In genomic region chr19:8718357-8718756, GRCm38 (mm10) we compare ENCODE assay signal across 9 mouse cellular contexts. TPM values are rescaled to one million over a fixed set of nuclear protein-coding genes. Genes with fewer than 3 reads are reported as not detected.
A peak's percentile ranks its signal among the peaks of the same experiment; 100 is the strongest.
DNase-seq lines count a peak whose midpoint lies in the region; ATAC-seq and TF ChIP-seq lines count a peak whose summit lies in the region.
"Had no signal": no experiment of that assay in that cellular context is flagged by ENCODE, and none has a peak within 500 bp of the region (broad histone marks: within the 10 kb centered on the region; RNA-seq: fewer than 3 reads in every experiment).

No protein-coding gene starts in this region.

- H3K4me2 ChIP-seq in heart, postnatal 0 days (ENCODE audit: low read depth, low read length) = no peak overlapping the region
- H3K4me2 ChIP-seq in midbrain, postnatal 0 days (ENCODE audit: low read depth, low read length, poor library complexity, severe bottlenecking) = no peak overlapping the region
- H3K4me2 ChIP-seq: limb, embryonic 13.5 days had no signal

- no peak for ATAC-seq in heart, postnatal 0 days (ENCODE audit: insufficient read depth, low read depth)
- no peak for ATAC-seq in midbrain, postnatal 0 days (ENCODE audit: low FRiP score)

- H3K9ac ChIP-seq in heart, postnatal 0 days (replicated peaks; ENCODE audit: low read depth, low read length) = no peak overlapping the region
- no peak overlapping the region for H3K9ac ChIP-seq in midbrain, postnatal 0 days (replicated peaks; ENCODE audit: low read length, poor library complexity, severe bottlenecking)
- H3K9ac ChIP-seq: limb, embryonic 13.5 days had no signal

- TF ChIP-seq CTCF in heart, postnatal 0 days (IDR thresholded peaks at IDR 0.05; ENCODE audit: low read depth) = peak; percentile 81
- peak; percentile 81 for TF ChIP-seq CTCF in midbrain, postnatal 0 days (IDR thresholded peaks at IDR 0.05)

- H3K27ac ChIP-seq in heart, postnatal 0 days (ENCODE audit: low read depth) = no peak overlapping the region
- no peak overlapping the region for H3K27ac ChIP-seq in heart, embryonic 10.5 days
- H3K27ac ChIP-seq in midbrain, postnatal 0 days (ENCODE audit: low read depth, low read length) = no peak overlapping the region
- H3K27ac ChIP-seq: limb, embryonic 13.5 days had no signal

- H3K4me3 ChIP-seq in heart, postnatal 0 days (ENCODE audit: low read depth, low read length) = no peak overlapping the region
- no peak overlapping the region for H3K4me3 ChIP-seq in heart, embryonic 10.5 days
- H3K4me3 ChIP-seq in midbrain, postnatal 0 days (ENCODE audit: low read depth, low read length) = no peak overlapping the region
- H3K4me3 ChIP-seq: limb, embryonic 13.5 days had no signal

- peaks cover 12% of the 10 kb centered on the region for H3K4me1 ChIP-seq in heart, postnatal 0 days (ENCODE audit: control insufficient read depth, insufficient read depth)
- peaks cover 10% of the 10 kb centered on the region for H3K4me1 ChIP-seq in heart, embryonic 10.5 days
- no peaks in the 10 kb centered on the region; the same call in 1 of the 2 replicates for H3K4me1 ChIP-seq in midbrain, postnatal 0 days (ENCODE audit: insufficient read depth, low read length)

- H3K36me3 ChIP-seq in heart, postnatal 0 days (replicated peaks; ENCODE audit: control insufficient read depth, insufficient read depth, low read length) = no peaks in the 10 kb centered on the region
- no peaks in the 10 kb centered on the region for H3K36me3 ChIP-seq in heart, embryonic 10.5 days
- no peaks in the 10 kb centered on the region for H3K36me3 ChIP-seq in midbrain, postnatal 0 days (ENCODE audit: insufficient read depth, low read length)
- H3K36me3 ChIP-seq: limb, embryonic 13.5 days had no signal

- TF ChIP-seq EP300 in heart, postnatal 0 days (IDR thresholded peaks at IDR 0.05; ENCODE audit: low read depth) = no peak

- WGBS in heart, postnatal 0 days = 76% methylated on average over 3 of the region's 3 CpGs
- 68% methylated on average over 3 of the region's 3 CpGs for WGBS in heart, embryonic 10.5 days
- WGBS in midbrain, postnatal 0 days = 70% methylated on average over 3 of the region's 3 CpGs

- no peaks in the 10 kb centered on the region for H3K27me3 ChIP-seq in heart, postnatal 0 days (ENCODE audit: control insufficient read depth, insufficient read depth, low read length)
- H3K27me3 ChIP-seq in heart, embryonic 10.5 days (ENCODE audit: insufficient read depth, poor library complexity, severe bottlenecking) = no peaks in the 10 kb centered on the region
- H3K27me3 ChIP-seq in midbrain, postnatal 0 days (ENCODE audit: insufficient read depth, low read length) = no peaks in the 10 kb centered on the region
- H3K27me3 ChIP-seq: limb, embryonic 13.5 days had no signal

- H3K9me3 ChIP-seq in heart, postnatal 0 days (replicated peaks; ENCODE audit: control insufficient read depth, low read length) = no peaks in the 10 kb centered on the region
- H3K9me3 ChIP-seq in heart, embryonic 10.5 days = no peaks in the 10 kb centered on the region
- no peaks in the 10 kb centered on the region for H3K9me3 ChIP-seq in midbrain, postnatal 0 days (ENCODE audit: low read length)
- H3K9me3 ChIP-seq: limb, embryonic 13.5 days had no signal

- peak; percentile 55 for DNase-seq in heart, postnatal 0 days (ENCODE audit: low spot score)
- DNase-seq in heart, embryonic 10.5 days (ENCODE audit: low spot score) = no peak
- DNase-seq in urinary bladder, postnatal 36 days (ENCODE audit: low spot score in 2 of 2) = peak; percentile 25 to 34
- no peak for DNase-seq in urinary bladder, adult 2 months (ENCODE audit: low spot score)
- DNase-seq in cerebellum, postnatal 36 days = peak; percentile 45 to 47
- DNase-seq in kidney, adult 9 months = peak; percentile 75
- DNase-seq in midbrain, postnatal 0 days (ENCODE audit: low spot score) = peak; percentile 69
- no peak for DNase-seq in frontal cortex, postnatal 36 days (ENCODE audit: low spot score in 2 of 2)

RNA-seq across cellular contexts. Expression of gene Slc3a2, which starts 4.8 kb away (rescaled TPM):
- 38.3 and 66.4 TPM in 2 replicates for total RNA-seq in heart, postnatal 0 days (2014; rRNA removed; ENCODE audit: low replicate concordance)
- 40.9 and 41.5 TPM in 2 replicates for polyA plus RNA-seq in heart, postnatal 0 days (2015; fragmentation: Nextera tagmentation; extraction: Ambion mirVana)
- polyA plus RNA-seq in heart, embryonic 10.5 days (2016; fragmentation: Nextera tagmentation; extraction: Ambion mirVana) = 91.8 and 104 TPM in 2 replicates
- 103 and 115 TPM in 2 replicates for polyA plus RNA-seq in urinary bladder, adult 2 months (2012; rRNA removed)
- 111 and 133 TPM in 2 replicates for total RNA-seq in midbrain, postnatal 0 days (2014; rRNA removed)
- polyA plus RNA-seq in midbrain, postnatal 0 days (2015; fragmentation: Nextera tagmentation; extraction: Ambion mirVana) = 212 and 223 TPM in 2 replicates

RNA-seq across cellular contexts. Expression of gene Wdr74, which starts 17.3 kb away (rescaled TPM):
- 40.8 and 45.8 TPM in 2 replicates for total RNA-seq in heart, postnatal 0 days (2014; rRNA removed; ENCODE audit: low replicate concordance)
- 35.4 and 36.6 TPM in 2 replicates for polyA plus RNA-seq in heart, postnatal 0 days (2015; fragmentation: Nextera tagmentation; extraction: Ambion mirVana)
- 76.6 and 101 TPM in 2 replicates for polyA plus RNA-seq in heart, embryonic 10.5 days (2016; fragmentation: Nextera tagmentation; extraction: Ambion mirVana)
- 37.9 and 45.9 TPM in 2 replicates for polyA plus RNA-seq in urinary bladder, adult 2 months (2012; rRNA removed)
- total RNA-seq in midbrain, postnatal 0 days (2014; rRNA removed) = 50.9 and 65.7 TPM in 2 replicates
- polyA plus RNA-seq in midbrain, postnatal 0 days (2015; fragmentation: Nextera tagmentation; extraction: Ambion mirVana) = 85.9 and 88.2 TPM in 2 replicates

RNA-seq across cellular contexts. Expression of gene 1700092M07Rik, which starts 22.2 kb away (rescaled TPM):
- not detected in 2 replicates for total RNA-seq in heart, postnatal 0 days (2014; rRNA removed; ENCODE audit: low replicate concordance)
- 0.38 TPM in 1 of 2 replicates, not detected in the other for polyA plus RNA-seq in heart, postnatal 0 days (2015; fragmentation: Nextera tagmentation; extraction: Ambion mirVana)
- 1.6 and 2.1 TPM in 2 replicates for polyA plus RNA-seq in heart, embryonic 10.5 days (2016; fragmentation: Nextera tagmentation; extraction: Ambion mirVana)
- 0.19 and 0.28 TPM in 2 replicates for polyA plus RNA-seq in urinary bladder, adult 2 months (2012; rRNA removed)
- not detected in 2 replicates for total RNA-seq in midbrain, postnatal 0 days (2014; rRNA removed)
- 0.64 TPM in 1 of 2 replicates, not detected in the other for polyA plus RNA-seq in midbrain, postnatal 0 days (2015; fragmentation: Nextera tagmentation; extraction: Ambion mirVana)

RNA-seq across cellular contexts. Expression of gene Stx5a, which starts 22.9 kb away (rescaled TPM):
- 104 and 105 TPM in 2 replicates for total RNA-seq in heart, postnatal 0 days (2014; rRNA removed; ENCODE audit: low replicate concordance)
- 57.0 and 63.6 TPM in 2 replicates for polyA plus RNA-seq in heart, postnatal 0 days (2015; fragmentation: Nextera tagmentation; extraction: Ambion mirVana)
- polyA plus RNA-seq in heart, embryonic 10.5 days (2016; fragmentation: Nextera tagmentation; extraction: Ambion mirVana) = 83.1 and 91.1 TPM in 2 replicates
- 96.5 and 99.1 TPM in 2 replicates for polyA plus RNA-seq in urinary bladder, adult 2 months (2012; rRNA removed)
- 112 and 147 TPM in 2 replicates for total RNA-seq in midbrain, postnatal 0 days (2014; rRNA removed)
- polyA plus RNA-seq in midbrain, postnatal 0 days (2015; fragmentation: Nextera tagmentation; extraction: Ambion mirVana) = 104 and 106 TPM in 2 replicates

RNA-seq across cellular contexts. Expression of gene Nxf1, which starts 38.5 kb away (rescaled TPM):
- total RNA-seq in heart, postnatal 0 days (2014; rRNA removed; ENCODE audit: low replicate concordance) = 42.3 and 46.8 TPM in 2 replicates
- 54.8 and 59.2 TPM in 2 replicates for polyA plus RNA-seq in heart, postnatal 0 days (2015; fragmentation: Nextera tagmentation; extraction: Ambion mirVana)
- polyA plus RNA-seq in heart, embryonic 10.5 days (2016; fragmentation: Nextera tagmentation; extraction: Ambion mirVana) = 156 and 193 TPM in 2 replicates
- 196 and 275 TPM in 2 replicates for polyA plus RNA-seq in urinary bladder, adult 2 months (2012; rRNA removed)
- 67.4 and 75.6 TPM in 2 replicates for total RNA-seq in midbrain, postnatal 0 days (2014; rRNA removed)
- 90.0 and 92.8 TPM in 2 replicates for polyA plus RNA-seq in midbrain, postnatal 0 days (2015; fragmentation: Nextera tagmentation; extraction: Ambion mirVana)

Comparison
In these comparisons a context has a peak if more than half of its experiments do, and no peak if none do; other contexts are left out.
1. DNase-seq: peak in heart, postnatal 0 days (single experiment), urinary bladder, postnatal 36 days (2 of 2), cerebellum, postnatal 36 days (2 of 2), kidney, adult 9 months (single experiment) and midbrain, postnatal 0 days (single experiment); none in heart, embryonic 10.5 days (single experiment), urinary bladder, adult 2 months (single experiment) and frontal cortex, postnatal 36 days (0 of 2).